Mouse (Mus musculus): Measurements from ENCODE around the gene Gclm. TPM values are rescaled to one million over a fixed set of nuclear protein-coding genes. Genes with fewer than 3 reads are reported as not detected.
"Not testable (repeated sequence)": the region's sequence is repeated elsewhere in the genome, so short reads cannot be mapped to it uniquely, and the experiment has no call there.

Gene Gclm
- polyA plus RNA-seq, 1 experiment from 2014 or later, result 42.5 TPM

- H3K4me2 ChIP-seq (ENCODE audit: low read length), result no peak overlapping the region
- WGBS, result 87% methylated on average over 13 of the region's 13 CpGs
- H3K27me3 ChIP-seq (ENCODE audit: control insufficient read depth, insufficient read depth, low read length), result no peaks in the 10 kb centered on the region
- DNase-seq (no peak), ATAC-seq (ENCODE audit: low FRiP score, low TSS enrichment) (no peak)
- no peak overlapping the region for H3K4me3 ChIP-seq (replicated peaks; ENCODE audit: low read depth, low read length)
- H3K27ac ChIP-seq (replicated peaks; ENCODE audit: low read depth, low read length), result no peak overlapping the region
- no peaks in the 10 kb centered on the region for H3K36me3 ChIP-seq (ENCODE audit: control insufficient read depth, insufficient read depth, low read length)
- H3K9ac ChIP-seq (replicated peaks; ENCODE audit: low read length), result no peak overlapping the region
- no peaks in the 10 kb centered on the region for H3K4me1 ChIP-seq (ENCODE audit: control insufficient read depth, insufficient read depth, low read length)
- no peaks in the 10 kb centered on the region for H3K9me3 ChIP-seq (ENCODE audit: control insufficient read depth, low read length)
These were observed 33.8 kb upstream of the Gclm start for GRCm38 (mm10) chr3:122211446-122212125.

DNA sequence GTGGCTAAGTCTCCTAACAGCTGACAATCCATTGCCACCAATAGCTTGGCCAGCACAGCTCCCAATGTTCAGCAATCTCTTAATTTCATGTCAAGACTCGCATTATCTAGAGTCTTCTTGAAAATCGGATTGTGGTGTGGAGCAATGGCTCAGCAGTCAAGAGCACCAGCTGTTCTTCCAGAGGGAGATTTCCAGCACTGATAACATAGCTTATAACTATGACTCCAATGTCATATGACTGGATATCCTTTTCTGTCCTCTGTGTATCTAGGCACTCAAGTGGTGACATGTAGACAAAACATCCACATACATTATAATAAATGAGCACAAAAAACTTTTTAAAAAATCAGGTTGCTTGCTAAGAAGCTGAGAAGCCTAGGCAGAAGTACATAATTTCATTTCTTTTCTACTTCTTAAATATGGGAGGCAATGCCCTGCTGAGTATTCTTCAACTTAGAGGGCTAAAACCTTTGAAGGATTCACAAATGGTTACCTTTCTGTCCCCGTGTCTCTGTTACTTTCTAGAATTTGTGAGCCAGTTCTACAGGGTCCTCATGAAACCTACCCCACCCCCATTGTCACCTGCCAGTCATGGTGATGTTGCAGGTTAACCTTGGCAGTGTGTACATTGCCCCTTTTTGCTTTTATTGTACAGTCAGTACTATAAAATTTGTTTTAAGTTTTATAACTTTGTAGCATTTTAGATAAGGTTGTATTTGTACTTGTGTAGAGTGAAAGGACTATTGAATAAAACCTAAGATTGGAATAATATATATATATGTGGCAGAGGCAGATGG, 23.9 kb upstream of the Gclm start:
- DNase-seq, result no peak
- Histone ChIP-seq H3K27me3 (ENCODE audit: control insufficient read depth, insufficient read depth, low read length) (no peaks in the 10 kb centered on the region), H3K4me3 (replicated peaks; ENCODE audit: low read depth, low read length) (no peak overlapping the region), H3K9ac (replicated peaks; ENCODE audit: low read length) (no peak overlapping the region), H3K27ac (replicated peaks; ENCODE audit: low read depth, low read length) (no peak overlapping the region), H3K9me3 (ENCODE audit: control insufficient read depth, low read length) (no peaks in the 10 kb centered on the region), H3K36me3 (ENCODE audit: control insufficient read depth, insufficient read depth, low read length) (no peaks in the 10 kb centered on the region), H3K4me1 (ENCODE audit: control insufficient read depth, insufficient read depth, low read length) (no peaks in the 10 kb centered on the region), H3K4me2 (ENCODE audit: low read length) (no peak overlapping the region)
- WGBS, result 92% methylated on average over 3 of the region's 3 CpGs
- no peak for ATAC-seq (ENCODE audit: low FRiP score, low TSS enrichment)

- 85% methylated on average over 6 of the region's 6 CpGs for WGBS
- not testable (repeated sequence) for H3K4me2 ChIP-seq (ENCODE audit: low read length)
These were observed 18.4 kb upstream of the Gclm start for GRCm38 (mm10) chr3:122226972-122227371.

DNA sequence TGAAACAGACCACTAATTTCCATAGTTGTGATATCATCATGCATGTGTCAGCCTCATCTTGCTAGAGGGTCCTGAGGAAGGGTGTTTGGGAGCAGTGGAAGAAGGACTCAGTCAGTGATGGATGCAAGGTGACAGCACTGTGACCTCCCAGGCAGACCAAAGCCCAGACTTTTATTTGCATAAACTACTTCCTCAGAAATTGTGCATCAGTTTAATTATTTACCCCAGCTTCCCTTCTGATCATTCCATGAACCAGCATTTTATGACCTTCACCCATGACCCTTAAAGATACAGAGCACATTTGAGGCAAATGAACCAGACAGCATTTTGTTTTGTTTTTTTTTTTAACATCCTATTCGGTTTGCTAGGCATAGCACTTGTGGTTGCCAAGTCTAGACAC, 9.6 kb upstream of the Gclm start:
- Histone ChIP-seq H3K27me3 (ENCODE audit: control insufficient read depth, insufficient read depth, low read length) (no peaks in the 10 kb centered on the region), H3K4me1 (ENCODE audit: control insufficient read depth, insufficient read depth, low read length) (no peaks in the 10 kb centered on the region), H3K36me3 (ENCODE audit: control insufficient read depth, insufficient read depth, low read length) (no peaks in the 10 kb centered on the region), H3K27ac (replicated peaks; ENCODE audit: low read depth, low read length) (no peak overlapping the region), H3K9me3 (ENCODE audit: control insufficient read depth, low read length) (no peaks in the 10 kb centered on the region), H3K4me3 (replicated peaks; ENCODE audit: low read depth, low read length) (no peak overlapping the region), H3K4me2 (ENCODE audit: low read length) (no peak overlapping the region), H3K9ac (replicated peaks; ENCODE audit: low read length) (no peak overlapping the region)
- no peak for DNase-seq
- WGBS, result 71% methylated on average over 1 of the region's 1 CpGs
- no peak for ATAC-seq (ENCODE audit: low FRiP score, low TSS enrichment)

More at GRCm38 (mm10) chr3:122226972-122227371, 18.4 kb upstream of the Gclm start:
- not testable (repeated sequence) for ATAC-seq (ENCODE audit: low FRiP score, low TSS enrichment); DNase-seq; H3K27me3 ChIP-seq (ENCODE audit: control insufficient read depth, insufficient read depth, low read length); H3K9me3 ChIP-seq (ENCODE audit: control insufficient read depth, low read length); H3K27ac ChIP-seq (replicated peaks; ENCODE audit: low read depth, low read length); H3K36me3 ChIP-seq (ENCODE audit: control insufficient read depth, insufficient read depth, low read length); H3K4me1 ChIP-seq (ENCODE audit: control insufficient read depth, insufficient read depth, low read length); H3K9ac ChIP-seq (replicated peaks; ENCODE audit: low read length); H3K4me3 ChIP-seq (replicated peaks; ENCODE audit: low read depth, low read length)

DNA sequence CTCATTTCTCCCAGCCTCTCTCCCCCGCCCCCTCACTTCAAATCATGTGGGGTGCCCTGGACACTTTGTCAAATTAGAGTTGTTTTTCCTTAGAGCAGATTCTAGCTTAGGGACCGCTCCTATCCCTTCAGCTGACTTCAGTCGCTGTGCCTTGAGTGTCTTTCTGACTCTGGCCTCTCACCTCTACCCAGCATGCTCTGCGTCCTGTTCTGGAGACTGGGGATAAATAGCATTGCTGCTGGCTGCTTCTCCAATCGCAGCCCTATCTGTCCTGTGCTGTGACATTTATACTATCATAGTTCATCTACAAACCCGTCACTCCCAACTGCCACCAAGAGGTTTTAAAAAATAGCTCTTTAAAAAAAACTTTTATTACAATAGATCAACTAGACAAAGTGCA, 2.5 kb upstream of the Gclm start:
- Histone ChIP-seq H3K4me3 (replicated peaks; ENCODE audit: low read depth, low read length) (no peak overlapping the region), H3K9me3 (ENCODE audit: control insufficient read depth, low read length) (no peaks in the 10 kb centered on the region), H3K36me3 (ENCODE audit: control insufficient read depth, insufficient read depth, low read length) (no peaks in the 10 kb centered on the region), H3K27me3 (ENCODE audit: control insufficient read depth, insufficient read depth, low read length) (no peaks in the 10 kb centered on the region), H3K9ac (replicated peaks; ENCODE audit: low read length) (no peak overlapping the region), H3K4me1 (ENCODE audit: control insufficient read depth, insufficient read depth, low read length) (peaks cover 16% of the 10 kb centered on the region), H3K4me2 (ENCODE audit: low read length) (no peak overlapping the region), H3K27ac (replicated peaks; ENCODE audit: low read depth, low read length) (no peak overlapping the region)
- WGBS, result 54% methylated on average over 6 of the region's 6 CpGs
- DNase-seq (no peak), ATAC-seq (ENCODE audit: low FRiP score, low TSS enrichment) (no peak)

DNA sequence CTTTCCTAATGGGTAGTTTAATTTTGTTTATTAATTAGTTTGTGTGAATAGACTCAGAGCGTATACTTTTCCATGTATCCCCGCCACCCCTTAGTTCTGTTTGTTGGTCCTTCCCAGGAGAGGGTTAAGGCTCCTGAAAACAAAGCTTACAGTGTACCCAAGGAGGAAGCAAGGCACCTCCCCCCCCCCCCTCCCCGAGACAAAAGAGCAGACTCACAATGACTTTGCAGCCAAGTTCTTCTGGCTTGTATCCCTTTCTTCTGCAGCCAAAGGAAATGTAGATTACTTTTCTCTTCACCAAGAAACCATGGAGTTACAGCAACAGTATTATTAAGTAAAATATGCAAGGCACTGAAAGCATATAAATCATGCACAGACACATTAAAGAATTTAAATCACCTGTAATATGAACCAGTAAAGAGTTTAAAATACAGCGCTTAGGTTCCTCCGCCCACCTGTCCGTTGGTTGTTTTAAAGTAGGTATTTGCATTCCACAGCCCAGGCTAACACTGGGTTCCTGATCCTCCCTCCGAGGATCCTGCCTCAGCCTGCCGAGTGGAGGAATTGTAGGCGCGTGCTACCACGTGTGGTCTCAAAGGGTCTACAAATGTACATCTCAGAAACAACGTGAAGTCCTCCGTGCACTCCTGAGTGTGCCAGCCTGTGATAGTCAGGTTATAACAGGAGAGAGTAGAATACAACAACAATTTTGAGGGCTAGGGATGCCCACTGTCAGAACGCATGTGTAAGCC, 1.8 kb upstream of the Gclm start:
- 52% methylated on average over 14 of the region's 14 CpGs for WGBS
- peak; percentile 11 for DNase-seq
- Histone ChIP-seq H3K27ac (replicated peaks; ENCODE audit: low read depth, low read length) (no peak overlapping the region), H3K27me3 (ENCODE audit: control insufficient read depth, insufficient read depth, low read length) (no peaks in the 10 kb centered on the region), H3K4me3 (replicated peaks; ENCODE audit: low read depth, low read length) (no peak overlapping the region), H3K4me1 (ENCODE audit: control insufficient read depth, insufficient read depth, low read length) (peaks cover 16% of the 10 kb centered on the region), H3K4me2 (ENCODE audit: low read length) (no peak overlapping the region), H3K36me3 (ENCODE audit: control insufficient read depth, insufficient read depth, low read length) (no peaks in the 10 kb centered on the region), H3K9me3 (ENCODE audit: control insufficient read depth, low read length) (no peaks in the 10 kb centered on the region), H3K9ac (replicated peaks; ENCODE audit: low read length) (no peak overlapping the region)
- ATAC-seq (ENCODE audit: low FRiP score, low TSS enrichment), result no peak

GRCm38 (mm10) chr3:122244759-122245158, 598 bp upstream of the Gclm start:
- Histone ChIP-seq H3K9ac (replicated peaks; ENCODE audit: low read length) (peak overlapping the region; percentile 34; the same call in 1 of the 2 replicates), H3K4me2 (ENCODE audit: low read length) (peak overlapping the region; percentile 66), H3K4me1 (ENCODE audit: control insufficient read depth, insufficient read depth, low read length) (peaks cover 16% of the 10 kb centered on the region), H3K4me3 (replicated peaks; ENCODE audit: low read depth, low read length) (peak overlapping the region; percentile 90), H3K9me3 (ENCODE audit: control insufficient read depth, low read length) (no peaks in the 10 kb centered on the region), H3K27me3 (ENCODE audit: control insufficient read depth, insufficient read depth, low read length) (no peaks in the 10 kb centered on the region), H3K27ac (replicated peaks; ENCODE audit: low read depth, low read length) (no peak overlapping the region), H3K36me3 (ENCODE audit: control insufficient read depth, insufficient read depth, low read length) (no peaks in the 10 kb centered on the region)
- WGBS, result 51% methylated on average over 6 of the region's 6 CpGs
- DNase-seq (no peak), ATAC-seq (ENCODE audit: low FRiP score, low TSS enrichment) (no peak)

DNA sequence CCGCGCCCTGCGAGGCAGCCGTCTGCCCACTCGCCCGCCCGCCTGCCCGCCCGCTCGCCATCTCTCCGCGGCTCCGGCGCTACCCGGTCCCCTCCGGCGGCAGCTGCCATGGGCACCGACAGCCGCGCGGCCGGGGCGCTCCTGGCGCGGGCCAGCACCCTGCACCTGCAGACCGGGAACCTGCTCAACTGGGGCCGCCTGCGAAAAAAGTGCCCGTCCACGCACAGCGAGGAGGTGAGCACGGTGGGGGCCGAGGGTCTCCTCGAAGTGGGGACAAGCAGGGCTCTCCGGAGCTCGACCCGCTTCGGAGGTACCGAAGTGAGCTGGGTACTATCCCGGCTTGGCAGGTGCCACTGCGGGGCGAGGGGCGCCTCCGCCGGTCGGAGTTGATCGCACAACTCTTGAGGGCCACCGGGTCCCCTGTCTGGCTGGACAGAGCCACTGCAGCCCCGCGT, 548 bp downstream of the Gclm start:
- Histone ChIP-seq H3K4me2 (ENCODE audit: low read length) (peak overlapping the region; percentile 66), H3K4me3 (replicated peaks; ENCODE audit: low read depth, low read length) (peak overlapping the region; percentile 90), H3K36me3 (ENCODE audit: control insufficient read depth, insufficient read depth, low read length) (no peaks in the 10 kb centered on the region), H3K27me3 (ENCODE audit: control insufficient read depth, insufficient read depth, low read length) (no peaks in the 10 kb centered on the region), H3K27ac (replicated peaks; ENCODE audit: low read depth, low read length) (peak overlapping the region; percentile 93), H3K9ac (replicated peaks; ENCODE audit: low read length) (peak overlapping the region; percentile 86), H3K4me1 (ENCODE audit: control insufficient read depth, insufficient read depth, low read length) (peaks cover 16% of the 10 kb centered on the region), H3K9me3 (ENCODE audit: control insufficient read depth, low read length) (no peaks in the 10 kb centered on the region)
- DNase-seq (peak; percentile 76), ATAC-seq (ENCODE audit: low FRiP score, low TSS enrichment) (peak; percentile 70)
- WGBS, result under 1% methylated on average over 50 of the region's 50 CpGs

All from midbrain, embryonic 14.5 days (tissue).